Mouse (Mus musculus): ENCODE measurements around the gene Map3k20. TPM values are rescaled to one million over a fixed set of nuclear protein-coding genes. Genes with fewer than 3 reads are reported as not detected.

The Map3k20 gene
- polyA plus RNA-seq, 1 experiment, result 6.0 TPM

- Histone ChIP-seq H3K36me3 (ENCODE audit: control insufficient read depth, insufficient read depth, low read length) (peaks cover 6% of the 10 kb centered on the region; the same call in 1 of the 2 replicates), H3K27ac (ENCODE audit: insufficient read depth, low read depth, low read length) (no peak overlapping the region), H3K4me1 (ENCODE audit: control insufficient read depth, insufficient read depth, insufficient read length, low read length) (peaks cover 3% of the 10 kb centered on the region; the same call in 1 of the 2 replicates), H3K27me3 (ENCODE audit: control insufficient read depth, insufficient read depth, low read length) (no peaks in the 10 kb centered on the region), H3K4me3 (ENCODE audit: low read depth, low read length) (no peak overlapping the region)
- TF ChIP-seq CTCF (IDR thresholded peaks at IDR 0.05; ENCODE audit: extremely low read depth, insufficient read length, insufficient replicate concordance, low read depth, low read length), result no peak
- no peak for TF ChIP-seq POLR2A (IDR thresholded peaks at IDR 0.05; ENCODE audit: low read depth, low read length)
- 83% methylated on average over 4 of the region's 4 CpGs for WGBS
Measured at GRCm38 (mm10) chr2:72412266-72412665, 126.8 kb downstream of the Map3k20 start.

- TF ChIP-seq CTCF (IDR thresholded peaks at IDR 0.05; ENCODE audit: extremely low read depth, insufficient read length, insufficient replicate concordance, low read depth, low read length), result peak; percentile 28; the same call in 1 of the 2 replicates
- no peak for TF ChIP-seq POLR2A (IDR thresholded peaks at IDR 0.05; ENCODE audit: low read depth, low read length)
- peaks cover 6% of the 10 kb centered on the region for H3K36me3 ChIP-seq (ENCODE audit: control insufficient read depth, insufficient read depth, low read length)
- H3K4me3 ChIP-seq (ENCODE audit: low read depth, low read length), result no peak overlapping the region
- 78% methylated on average over 5 of the region's 5 CpGs for WGBS
- H3K4me1 ChIP-seq (ENCODE audit: control insufficient read depth, insufficient read depth, insufficient read length, low read length), result peaks cover 5% of the 10 kb centered on the region; the same call in 1 of the 2 replicates
- H3K27ac ChIP-seq (ENCODE audit: insufficient read depth, low read depth, low read length), result no peak overlapping the region; the same call in 1 of the 2 replicates
- no peaks in the 10 kb centered on the region for H3K27me3 ChIP-seq (ENCODE audit: control insufficient read depth, insufficient read depth, low read length)
Measured at GRCm38 (mm10) chr2:72415416-72415815, 130.0 kb downstream of the Map3k20 start.

GRCm38 (mm10) chr2:72416095-72417080 is 131.0 kb downstream of the Map3k20 start:
- WGBS, result 25% methylated on average over 14 of the region's 14 CpGs
- Histone ChIP-seq H3K4me3 (ENCODE audit: low read depth, low read length) (no peak overlapping the region), H3K36me3 (ENCODE audit: control insufficient read depth, insufficient read depth, low read length) (peaks cover 6% of the 10 kb centered on the region), H3K27ac (ENCODE audit: insufficient read depth, low read depth, low read length) (peak overlapping the region; percentile 35), H3K27me3 (ENCODE audit: control insufficient read depth, insufficient read depth, low read length) (no peaks in the 10 kb centered on the region), H3K4me1 (ENCODE audit: control insufficient read depth, insufficient read depth, insufficient read length, low read length) (peaks cover 6% of the 10 kb centered on the region; the same call in 1 of the 2 replicates)
- TF ChIP-seq POLR2A (IDR thresholded peaks at IDR 0.05; ENCODE audit: low read depth, low read length), result no peak
- no peak for TF ChIP-seq CTCF (IDR thresholded peaks at IDR 0.05; ENCODE audit: extremely low read depth, insufficient read length, insufficient replicate concordance, low read depth, low read length)

- Histone ChIP-seq H3K4me3 (ENCODE audit: low read depth, low read length) (no peak overlapping the region), H3K4me1 (ENCODE audit: control insufficient read depth, insufficient read depth, insufficient read length, low read length) (peaks cover 6% of the 10 kb centered on the region; the same call in 1 of the 2 replicates), H3K27me3 (ENCODE audit: control insufficient read depth, insufficient read depth, low read length) (no peaks in the 10 kb centered on the region), H3K27ac (ENCODE audit: insufficient read depth, low read depth, low read length) (0 out of 2 replicates have a peak overlapping the region, but pooled peaks have one; percentile 7), H3K36me3 (ENCODE audit: control insufficient read depth, insufficient read depth, low read length) (peaks cover 5% of the 10 kb centered on the region)
- TF ChIP-seq CTCF (IDR thresholded peaks at IDR 0.05; ENCODE audit: extremely low read depth, insufficient read length, insufficient replicate concordance, low read depth, low read length) (no peak), POLR2A (IDR thresholded peaks at IDR 0.05; ENCODE audit: low read depth, low read length) (no peak)
- WGBS, result 37% methylated on average over 5 of the region's 5 CpGs
Measured at GRCm38 (mm10) chr2:72420561-72420960, 135.1 kb downstream of the Map3k20 start.

GRCm38 (mm10) chr2:72424656-72425055 is 139.2 kb downstream of the Map3k20 start:
- peaks cover 6% of the 10 kb centered on the region; the same call in 1 of the 2 replicates for H3K4me1 ChIP-seq (ENCODE audit: control insufficient read depth, insufficient read depth, insufficient read length, low read length)
- no peak overlapping the region for H3K4me3 ChIP-seq (ENCODE audit: low read depth, low read length)
- H3K36me3 ChIP-seq (ENCODE audit: control insufficient read depth, insufficient read depth, low read length), result peaks cover 2% of the 10 kb centered on the region; the same call in 1 of the 2 replicates
- no peak for TF ChIP-seq CTCF (IDR thresholded peaks at IDR 0.05; ENCODE audit: extremely low read depth, insufficient read length, insufficient replicate concordance, low read depth, low read length)
- TF ChIP-seq POLR2A (IDR thresholded peaks at IDR 0.05; ENCODE audit: low read depth, low read length), result no peak
- 92% methylated on average over 7 of the region's 7 CpGs for WGBS
- no peaks in the 10 kb centered on the region for H3K27me3 ChIP-seq (ENCODE audit: control insufficient read depth, insufficient read depth, low read length)
- H3K27ac ChIP-seq (ENCODE audit: insufficient read depth, low read depth, low read length), result no peak overlapping the region

- Histone ChIP-seq H3K27me3 (ENCODE audit: control insufficient read depth, insufficient read depth, low read length) (no peaks in the 10 kb centered on the region), H3K4me3 (ENCODE audit: low read depth, low read length) (no peak overlapping the region), H3K27ac (ENCODE audit: insufficient read depth, low read depth, low read length) (no peak overlapping the region), H3K4me1 (ENCODE audit: control insufficient read depth, insufficient read depth, insufficient read length, low read length) (no peaks in the 10 kb centered on the region), H3K36me3 (ENCODE audit: control insufficient read depth, insufficient read depth, low read length) (peaks cover 2% of the 10 kb centered on the region; the same call in 1 of the 2 replicates)
- WGBS, result 81% methylated on average over 8 of the region's 8 CpGs
- TF ChIP-seq CTCF (IDR thresholded peaks at IDR 0.05; ENCODE audit: extremely low read depth, insufficient read length, insufficient replicate concordance, low read depth, low read length) (no peak), POLR2A (IDR thresholded peaks at IDR 0.05; ENCODE audit: low read depth, low read length) (no peak)
Measured at GRCm38 (mm10) chr2:72426776-72427175, 141.3 kb downstream of the Map3k20 start.

- no peak overlapping the region for H3K4me3 ChIP-seq (ENCODE audit: low read depth, low read length)
- WGBS, result 82% methylated on average over 11 of the region's 11 CpGs
Measured at GRCm38 (mm10) chr2:72427288-72427687, 141.9 kb downstream of the Map3k20 start.

More at GRCm38 (mm10) chr2:72427288-72427687, 141.9 kb downstream of the Map3k20 start:
- Histone ChIP-seq H3K27me3 (ENCODE audit: control insufficient read depth, insufficient read depth, low read length) (no peaks in the 10 kb centered on the region), H3K4me1 (ENCODE audit: control insufficient read depth, insufficient read depth, insufficient read length, low read length) (no peaks in the 10 kb centered on the region), H3K27ac (ENCODE audit: insufficient read depth, low read depth, low read length) (no peak overlapping the region; the same call in 1 of the 2 replicates), H3K36me3 (ENCODE audit: control insufficient read depth, insufficient read depth, low read length) (peaks cover 2% of the 10 kb centered on the region; the same call in 1 of the 2 replicates)
- TF ChIP-seq CTCF (IDR thresholded peaks at IDR 0.05; ENCODE audit: extremely low read depth, insufficient read length, insufficient replicate concordance, low read depth, low read length) (no peak), POLR2A (IDR thresholded peaks at IDR 0.05; ENCODE audit: low read depth, low read length) (no peak)
